Mouse (Mus musculus) layer of hippocampus, adult 8-10 months (tissue): ENCODE results near the gene Rrp9. TPM values are rescaled to one million over a fixed set of nuclear protein-coding genes. Genes with fewer than 3 reads are reported as not detected.
"Not testable (repeated sequence)": the region's sequence is repeated elsewhere in the genome, so short reads cannot be mapped to it uniquely, and the experiment has no call there.

Experiments
- DNase-seq, 2 experiments: peaks; one replicate each; pipeline ENCODE4 v3.0.0; 2022; ENCODE audit warnings: low spot score in 2 of 2
- total RNA-seq, 4 experiments: library from RNA; stranded (reverse); gene quantifications; 2 replicates each; pipeline ENCODE4 v1.2.4; 2022

Gene Rrp9
- total RNA-seq, 4 experiments from 2014 or later, result 32.7 to 42.1 (median 33.2) TPM

- peak; percentile 3 to 27 for DNase-seq
Measured at GRCm38 (mm10) chr9:106473081-106473752, 2.5 kb upstream of the Rrp9 start.

GRCm38 (mm10) chr9:106473753-106474105 lies 2.0 kb upstream of the Rrp9 start:
- peak in 1 of 2 experiments; percentile 25 for DNase-seq

- DNase-seq, result peak; percentile 49 to 60
Measured at GRCm38 (mm10) chr9:106474456-106474855, 1.3 kb upstream of the Rrp9 start.

- peak in 1 of 2 experiments; percentile 13 for DNase-seq
Measured at GRCm38 (mm10) chr9:106475046-106475445, 717 bp upstream of the Rrp9 start.

GRCm38 (mm10) chr9:106476002-106476923 lies 500 bp downstream of the Rrp9 start:
- DNase-seq, result peak; percentile 21 to 32

GRCm38 (mm10) chr9:106476924-106477484 lies 1.2 kb downstream of the Rrp9 start, which contains the start of gene Parp3:
Gene Parp3 (minus strand): TSS chr9:106476949.
- DNase-seq, result peak; percentile 100

- peak in 1 of 2 experiments; percentile 3 for DNase-seq
Measured at GRCm38 (mm10) chr9:106477649-106478048, 1.9 kb downstream of the Rrp9 start.

- peak in 1 of 2 experiments; percentile 2 for DNase-seq
Measured at GRCm38 (mm10) chr9:106478101-106478500, 2.3 kb downstream of the Rrp9 start.

GRCm38 (mm10) chr9:106480541-106480940 lies 4.8 kb downstream of the Rrp9 start:
- DNase-seq, result peak in 1 of 2 experiments; percentile 3

GRCm38 (mm10) chr9:106481075-106481474 lies 5.3 kb downstream of the Rrp9 start:
- DNase-seq, result peak in 1 of 2 experiments; percentile 5

GRCm38 (mm10) chr9:106481676-106482075 lies 5.9 kb downstream of the Rrp9 start:
- peak in 1 of 2 experiments; percentile 2 for DNase-seq

- DNase-seq, result peak in 1 of 2 experiments; percentile 2
Measured at GRCm38 (mm10) chr9:106482578-106483115, 6.9 kb downstream of the Rrp9 start.

GRCm38 (mm10) chr9:106483136-106483535 lies 7.4 kb downstream of the Rrp9 start:
- DNase-seq, result no peak

GRCm38 (mm10) chr9:106483606-106484005 lies 7.8 kb downstream of the Rrp9 start:
- DNase-seq, result peak in 1 of 2 experiments; percentile 4

GRCm38 (mm10) chr9:106485076-106485475 lies 9.3 kb downstream of the Rrp9 start:
- DNase-seq, result peak in 1 of 2 experiments; percentile 2

GRCm38 (mm10) chr9:106487602-106488001 lies 11.8 kb downstream of the Rrp9 start:
- not testable (repeated sequence) for DNase-seq

GRCm38 (mm10) chr9:106499667-106500066 lies 23.9 kb downstream of the Rrp9 start, which contains the start of gene Iqcf1:
Gene Iqcf1 (plus strand): TSS chr9:106499967.
- no peak for DNase-seq

- DNase-seq, result no peak
Measured at GRCm38 (mm10) chr9:106501846-106502245, 26.1 kb downstream of the Rrp9 start.

- DNase-seq, result no peak
Measured at GRCm38 (mm10) chr9:106504246-106504645, 28.5 kb downstream of the Rrp9 start.

GRCm38 (mm10) chr9:106509356-106509755 lies 33.6 kb downstream of the Rrp9 start:
- peak; percentile 16 to 32 for DNase-seq

GRCm38 (mm10) chr9:106512729-106513450 lies 37.1 kb downstream of the Rrp9 start:
- DNase-seq, result peak; percentile 11 to 18
